Mouse (Mus musculus): ENCODE results near the gene Lhx4. TPM values are rescaled to one million over a fixed set of nuclear protein-coding genes. Genes with fewer than 3 reads are reported as not detected.

The Lhx4 gene
- polyA plus RNA-seq, 2 experiments, result not detected

DNA sequence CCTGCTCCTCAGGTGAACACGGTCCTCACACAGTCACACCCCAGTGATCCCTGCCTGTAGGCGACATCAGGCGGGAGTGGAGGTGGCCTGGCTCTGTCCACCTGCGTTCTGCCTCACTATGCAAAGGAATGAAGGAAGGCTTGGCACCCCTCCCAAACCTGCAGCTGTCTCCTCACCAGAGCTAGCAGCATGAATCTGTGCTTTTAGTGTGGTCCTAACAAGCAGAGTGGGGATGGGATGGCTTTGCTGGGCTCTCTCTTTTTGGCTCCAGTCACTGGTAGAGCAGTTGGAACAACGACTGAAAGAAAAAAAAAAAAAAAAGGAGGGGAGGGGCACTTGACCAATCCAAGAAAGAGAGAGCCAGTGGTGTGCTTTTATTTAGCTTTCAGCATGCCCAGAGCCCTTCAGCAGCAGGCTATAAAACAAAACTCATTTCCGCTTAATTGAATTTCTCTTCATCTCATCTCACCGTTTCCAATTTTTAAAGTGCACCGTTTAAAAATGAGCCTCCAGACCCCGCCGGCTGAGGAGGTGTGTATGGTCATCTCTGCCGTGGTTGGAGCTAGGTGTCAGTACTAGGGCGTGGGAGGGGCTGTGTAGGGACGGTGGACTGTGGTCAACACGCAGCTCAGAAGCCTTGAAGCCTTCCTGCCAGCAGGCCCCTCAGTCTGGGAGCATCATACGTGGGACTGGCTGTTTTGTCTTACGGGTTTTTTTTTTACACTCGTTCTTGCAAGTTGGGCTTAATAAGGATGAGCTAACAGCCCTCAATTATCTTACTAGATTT is 52.9 kb downstream of the Lhx4 start:
- Histone ChIP-seq H3K4me1 (ENCODE audit: control insufficient read depth, insufficient read depth, low read length) (0 out of 2 replicates have a peak, but pooled peaks cover 5% of the 10 kb centered on the region), H3K27me3 (ENCODE audit: control insufficient read depth, insufficient read depth, low read length) (no peaks in the 10 kb centered on the region), H3K9ac (ENCODE audit: low read depth, low read length, severe bottlenecking) (no peak overlapping the region), H3K27ac (replicated peaks; ENCODE audit: low read depth, low read length) (no peak overlapping the region), H3K9me3 (ENCODE audit: control insufficient read depth, low read length) (no peaks in the 10 kb centered on the region), H3K36me3 (ENCODE audit: control insufficient read depth, insufficient read depth, low read length) (no peaks in the 10 kb centered on the region), H3K4me2 (replicated peaks; ENCODE audit: low read depth, low read length, severe bottlenecking) (no peak overlapping the region), H3K4me3 (replicated peaks; ENCODE audit: low read length) (no peak overlapping the region)
- ATAC-seq (ENCODE audit: low FRiP score, low read depth) (peak; percentile 54), DNase-seq (ENCODE audit: low spot score) (peak; percentile 63)
- TF ChIP-seq POLR2A (IDR thresholded peaks at IDR 0.05; ENCODE audit: borderline replicate concordance, extremely low read depth, insufficient read depth, insufficient read length), result no peak
- WGBS, result 30% methylated on average over 17 of the region's 17 CpGs

DNA sequence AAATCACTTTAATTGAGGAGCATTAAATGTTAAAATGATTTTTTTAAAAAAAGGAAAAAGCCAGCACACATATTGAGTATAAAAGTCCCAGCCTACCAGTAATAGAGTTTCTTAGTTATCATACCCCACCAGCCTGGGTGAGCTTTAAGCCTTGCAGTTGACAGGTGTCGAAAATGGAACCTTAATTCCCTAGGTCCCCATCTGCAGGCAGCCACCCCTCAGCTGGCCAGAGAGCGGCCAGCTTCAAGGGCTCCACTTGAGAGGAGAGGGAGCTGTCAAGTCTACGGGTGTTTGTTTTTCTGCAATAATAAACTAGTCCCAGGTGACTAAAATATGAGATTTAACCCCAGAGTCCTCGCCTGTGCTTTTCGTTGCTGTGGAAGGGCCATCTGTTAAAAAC is 58.0 kb downstream of the Lhx4 start:
- H3K27me3 ChIP-seq (ENCODE audit: control insufficient read depth, insufficient read depth, low read length), result no peaks in the 10 kb centered on the region
- no peak overlapping the region for H3K9ac ChIP-seq (ENCODE audit: low read depth, low read length, severe bottlenecking)
- WGBS, result 10% methylated on average over 5 of the region's 5 CpGs
- no peak for TF ChIP-seq POLR2A (IDR thresholded peaks at IDR 0.05; ENCODE audit: borderline replicate concordance, extremely low read depth, insufficient read depth, insufficient read length)
- no peak overlapping the region for H3K4me2 ChIP-seq (replicated peaks; ENCODE audit: low read depth, low read length, severe bottlenecking)
- H3K4me3 ChIP-seq (replicated peaks; ENCODE audit: low read length), result no peak overlapping the region
- H3K9me3 ChIP-seq (ENCODE audit: control insufficient read depth, low read length), result no peaks in the 10 kb centered on the region
- H3K36me3 ChIP-seq (ENCODE audit: control insufficient read depth, insufficient read depth, low read length), result no peaks in the 10 kb centered on the region
- H3K27ac ChIP-seq (replicated peaks; ENCODE audit: low read depth, low read length), result no peak overlapping the region
- peak; percentile 56; the same call in 1 of the 2 replicates for ATAC-seq (ENCODE audit: low FRiP score, low read depth)
- H3K4me1 ChIP-seq (ENCODE audit: control insufficient read depth, insufficient read depth, low read length), result peaks cover 13% of the 10 kb centered on the region
- no peak for DNase-seq (ENCODE audit: low spot score)

DNA sequence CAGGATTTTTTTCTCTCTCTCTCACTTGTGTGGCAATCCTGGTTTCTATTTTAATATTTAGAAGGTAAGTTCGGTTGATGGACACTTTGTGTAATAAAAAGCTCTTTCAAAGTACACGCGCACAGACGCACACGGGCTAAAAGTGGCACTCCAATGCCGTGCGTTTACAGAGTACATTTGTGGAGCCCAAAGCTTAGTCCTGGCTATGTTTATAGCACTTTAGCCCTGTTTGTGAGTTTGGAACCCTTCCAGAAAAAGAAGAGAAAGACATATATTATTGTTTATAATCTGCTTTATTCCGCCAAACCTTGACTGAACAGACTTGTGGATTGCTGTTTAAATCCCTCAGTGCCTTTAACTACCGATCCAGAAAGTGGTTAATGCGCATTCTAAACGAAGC is 58.5 kb downstream of the Lhx4 start:
- WGBS, result 32% methylated on average over 11 of the region's 11 CpGs
- ATAC-seq (ENCODE audit: low FRiP score, low read depth) (peak; percentile 61; the same call in 1 of the 2 replicates), DNase-seq (ENCODE audit: low spot score) (peak; percentile 27)
- H3K27me3 ChIP-seq (ENCODE audit: control insufficient read depth, insufficient read depth, low read length), result no peaks in the 10 kb centered on the region
- no peak overlapping the region for H3K4me3 ChIP-seq (replicated peaks; ENCODE audit: low read length)
- H3K4me1 ChIP-seq (ENCODE audit: control insufficient read depth, insufficient read depth, low read length), result peaks cover 11% of the 10 kb centered on the region
- no peaks in the 10 kb centered on the region for H3K9me3 ChIP-seq (ENCODE audit: control insufficient read depth, low read length)
- H3K27ac ChIP-seq (replicated peaks; ENCODE audit: low read depth, low read length), result no peak overlapping the region
- no peak for TF ChIP-seq POLR2A (IDR thresholded peaks at IDR 0.05; ENCODE audit: borderline replicate concordance, extremely low read depth, insufficient read depth, insufficient read length)
- no peak overlapping the region for H3K4me2 ChIP-seq (replicated peaks; ENCODE audit: low read depth, low read length, severe bottlenecking)
- no peak overlapping the region for H3K9ac ChIP-seq (ENCODE audit: low read depth, low read length, severe bottlenecking)
- H3K36me3 ChIP-seq (ENCODE audit: control insufficient read depth, insufficient read depth, low read length), result no peaks in the 10 kb centered on the region

DNA sequence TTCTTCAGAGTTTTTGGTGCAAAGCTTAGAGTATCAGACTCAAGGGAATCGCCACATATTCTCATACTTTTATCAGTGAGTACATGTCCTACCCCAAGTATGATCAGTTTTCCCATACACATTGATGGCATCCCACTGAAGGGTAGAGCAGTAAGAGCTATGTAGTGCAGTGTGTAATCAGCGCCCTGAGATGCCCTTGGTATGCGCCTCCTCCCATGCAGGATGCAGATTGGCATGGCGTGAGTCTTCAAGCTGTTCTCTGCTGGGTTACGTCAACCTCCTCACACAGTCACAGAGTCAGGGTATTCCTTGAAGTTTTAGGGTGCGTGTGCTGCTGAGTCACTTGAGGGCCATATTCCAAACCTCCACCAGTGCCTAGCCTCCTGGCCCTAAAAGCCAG is 59.3 kb downstream of the Lhx4 start:
- no peak for TF ChIP-seq POLR2A (IDR thresholded peaks at IDR 0.05; ENCODE audit: borderline replicate concordance, extremely low read depth, insufficient read depth, insufficient read length)
- Histone ChIP-seq H3K9ac (ENCODE audit: low read depth, low read length, severe bottlenecking) (no peak overlapping the region), H3K27me3 (ENCODE audit: control insufficient read depth, insufficient read depth, low read length) (no peaks in the 10 kb centered on the region), H3K36me3 (ENCODE audit: control insufficient read depth, insufficient read depth, low read length) (no peaks in the 10 kb centered on the region), H3K9me3 (ENCODE audit: control insufficient read depth, low read length) (no peaks in the 10 kb centered on the region), H3K4me1 (ENCODE audit: control insufficient read depth, insufficient read depth, low read length) (peaks cover 11% of the 10 kb centered on the region), H3K27ac (replicated peaks; ENCODE audit: low read depth, low read length) (no peak overlapping the region), H3K4me3 (replicated peaks; ENCODE audit: low read length) (no peak overlapping the region), H3K4me2 (replicated peaks; ENCODE audit: low read depth, low read length, severe bottlenecking) (no peak overlapping the region)
- DNase-seq (ENCODE audit: low spot score), result no peak
- WGBS, result 89% methylated on average over 6 of the region's 6 CpGs
- no peak for ATAC-seq (ENCODE audit: low FRiP score, low read depth)

DNA sequence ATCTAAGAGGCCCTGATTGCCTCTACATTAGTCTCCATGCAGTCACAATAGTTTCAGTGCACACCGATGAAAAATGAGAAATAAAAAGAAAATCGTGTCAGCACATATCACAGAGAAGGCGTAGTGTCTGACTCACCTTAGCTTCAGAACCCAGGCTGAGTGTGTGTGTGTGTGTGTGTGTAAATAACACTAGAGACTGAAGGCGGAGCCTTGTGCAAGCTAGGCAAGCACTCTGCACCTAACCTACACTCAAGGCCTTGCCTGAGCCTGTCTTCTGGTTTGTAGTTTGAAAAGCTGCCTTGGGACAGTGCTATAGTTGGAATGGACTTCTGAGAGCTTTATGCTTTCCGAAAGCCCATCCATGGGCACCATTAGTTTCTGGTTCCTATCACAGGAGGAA is 61.9 kb downstream of the Lhx4 start:
- H3K4me3 ChIP-seq (replicated peaks; ENCODE audit: low read length), result no peak overlapping the region
- H3K27me3 ChIP-seq (ENCODE audit: control insufficient read depth, insufficient read depth, low read length), result no peaks in the 10 kb centered on the region
- no peak overlapping the region for H3K4me2 ChIP-seq (replicated peaks; ENCODE audit: low read depth, low read length, severe bottlenecking)
- H3K4me1 ChIP-seq (ENCODE audit: control insufficient read depth, insufficient read depth, low read length), result peaks cover 15% of the 10 kb centered on the region
- H3K9me3 ChIP-seq (ENCODE audit: control insufficient read depth, low read length), result no peaks in the 10 kb centered on the region
- DNase-seq (ENCODE audit: low spot score) (no peak), ATAC-seq (ENCODE audit: low FRiP score, low read depth) (no peak)
- 91% methylated on average over 5 of the region's 5 CpGs for WGBS
- TF ChIP-seq POLR2A (IDR thresholded peaks at IDR 0.05; ENCODE audit: borderline replicate concordance, extremely low read depth, insufficient read depth, insufficient read length), result no peak
- no peaks in the 10 kb centered on the region for H3K36me3 ChIP-seq (ENCODE audit: control insufficient read depth, insufficient read depth, low read length)
- H3K27ac ChIP-seq (replicated peaks; ENCODE audit: low read depth, low read length), result no peak overlapping the region
- H3K9ac ChIP-seq (ENCODE audit: low read depth, low read length, severe bottlenecking), result no peak overlapping the region

Data from limb, embryonic 14.5 days (tissue).